Mouse (Mus musculus) mesoderm, embryonic 11.5 days (tissue): ENCODE results near the gene Krt15.

ENCODE experiments used
- DNase-seq: peaks from one replicate; pipeline ENCODE4 v3.0.0-alpha.2; 2012; ENCODE audit warnings: low read depth, low spot score

The Krt15 gene

GRCm38 (mm10) chr11:100124901-100125300 is 10.8 kb downstream of the Krt15 start:
- no peak for DNase-seq

GRCm38 (mm10) chr11:100121466-100121865 is 14.3 kb downstream of the Krt15 start, which contains the start of gene Krt13:
TSS of gene Krt13 (minus strand) at chr11:100121566.
- no peak for DNase-seq

GRCm38 (mm10) chr11:100120331-100120730 is 15.4 kb downstream of the Krt15 start:
- no peak for DNase-seq

GRCm38 (mm10) chr11:100113742-100114029 is 22.0 kb downstream of the Krt15 start:
- DNase-seq, result no peak

- DNase-seq, result no peak
Measured at GRCm38 (mm10) chr11:100112935-100113741, 22.6 kb downstream of the Krt15 start.

- DNase-seq, result no peak
Measured at GRCm38 (mm10) chr11:100105576-100106122, 30.1 kb downstream of the Krt15 start, which contains the start of gene Krt36. TSS of gene Krt36 (minus strand) at chr11:100105626.

- peak; percentile 33 for DNase-seq
Measured at GRCm38 (mm10) chr11:100102693-100103429, 32.9 kb downstream of the Krt15 start.

- DNase-seq, result no peak
Measured at GRCm38 (mm10) chr11:100100391-100100790, 35.3 kb downstream of the Krt15 start.

GRCm38 (mm10) chr11:100097819-100098218 is 37.9 kb downstream of the Krt15 start:
- peak; percentile 44 for DNase-seq

GRCm38 (mm10) chr11:100096141-100096540 is 39.6 kb downstream of the Krt15 start, which contains the start of gene Krt35:
TSS of gene Krt35 (minus strand) at chr11:100096241.
- DNase-seq, result no peak

GRCm38 (mm10) chr11:100088378-100089025 is 47.2 kb downstream of the Krt15 start:
- no peak for DNase-seq

- DNase-seq, result no peak
Measured at GRCm38 (mm10) chr11:100087861-100088260, 47.9 kb downstream of the Krt15 start, which contains the start of gene Krt32. TSS of gene Krt32 (minus strand) at chr11:100088226.
